Mouse (Mus musculus) heart, adult 2 months (tissue): ENCODE data around the gene Mycbpap.

Experiments used
- CTCF ChIP-seq: fragments of 200-600 bp; IDR thresholded peaks from 2 replicates; pipeline ENCODE4 v1.8.1; 2022; ENCODE audit warnings: antibody characterized with exemption, mild to moderate bottlenecking, moderate library complexity
- EP300 ChIP-seq: fragments of 200-500 bp; IDR thresholded peaks from 2 replicates; pipeline ENCODE4 v1.6.1; 2011; ENCODE audit warnings: low read depth, low read length, control low read depth; ENCODE audit not compliant: insufficient read depth

GRCm38 (mm10) chr11:94500362-94500761 lies 21.2 kb downstream of the Mycbpap start:
- TF ChIP-seq CTCF: no peak
- no peak for TF ChIP-seq EP300
